Mouse (Mus musculus) megakaryocyte, embryonic 14.5 days (primary cell): ENCODE measurements around the gene Lnpk.

Experiments
- FLI1 ChIP-seq: IDR thresholded peaks from 2 replicates; pipeline ENCODE4 v1.6.1; 2012; ENCODE audit warnings: low read length, inconsistent platforms, mixed read lengths
- GATA1 ChIP-seq: IDR thresholded peaks from 3 replicates; pipeline ENCODE4 v1.6.1; 2012; ENCODE audit warnings: mixed read lengths, low read length, inconsistent platforms, borderline replicate concordance

- TF ChIP-seq GATA1: no peak
- TF ChIP-seq FLI1: no peak
These were observed 16.9 kb upstream of the Lnpk start for GRCm38 (mm10) chr2:74596094-74596493.
